Mouse (Mus musculus) midbrain, embryonic 16.5 days (tissue): Measurements from ENCODE around the gene D10Wsu102e. TPM values are rescaled to one million over a fixed set of nuclear protein-coding genes. Genes with fewer than 3 reads are reported as not detected.
"Not testable (repeated sequence)": the region's sequence is repeated elsewhere in the genome, so short reads cannot be mapped to it uniquely, and the experiment has no call there.

ENCODE experiments used
- ATAC-seq: fragments of 200-750 bp; cut with Nextera tagmentation; 2 replicates; pipeline ENCODE4 v1.8.0; 2017; ENCODE audit warnings: moderate TSS enrichment
- H3K27ac ChIP-seq: fragments of 300-500 bp; sonication (generic); 2 replicates; pipeline ENCODE4 v1.5.1; 2014; ENCODE audit warnings: mild to moderate bottlenecking, low read length, mixed read lengths
- H3K27me3 ChIP-seq: fragments of 300-500 bp; sonication (generic); 2 replicates; pipeline ENCODE4 v1.6.1; 2014; ENCODE audit warnings: low read depth, low read length, mixed read lengths; ENCODE audit not compliant: control insufficient read depth, insufficient read depth
- H3K36me3 ChIP-seq: fragments of 300-500 bp; sonication (generic); 2 replicates; pipeline ENCODE4 v1.6.1; 2014; ENCODE audit warnings: mild to moderate bottlenecking, low read length, moderate library complexity, mixed read lengths; ENCODE audit not compliant: control insufficient read depth, insufficient read depth
- H3K4me1 ChIP-seq: fragments of 300-500 bp; sonication (generic); 2 replicates; pipeline ENCODE4 v1.6.1; 2014; ENCODE audit warnings: mild to moderate bottlenecking, low read length, mixed read lengths; ENCODE audit not compliant: control insufficient read depth, insufficient read depth
- H3K4me2 ChIP-seq: fragments of 300-500 bp; sonication (generic); 2 replicates; pipeline ENCODE4 v1.6.1; 2014; ENCODE audit warnings: mild to moderate bottlenecking, low read length, mixed read lengths
- H3K4me3 ChIP-seq: fragments of 300-500 bp; sonication (generic); 2 replicates; pipeline ENCODE4 v1.5.1; 2014; ENCODE audit warnings: low read depth, mild to moderate bottlenecking, low read length, moderate library complexity, mixed read lengths
- H3K9ac ChIP-seq: fragments of 300-500 bp; sonication (generic); 2 replicates; pipeline ENCODE4 v1.6.1; 2014; ENCODE audit warnings: low read depth, low read length, mixed read lengths
- H3K9me3 ChIP-seq: fragments of 300-500 bp; sonication (generic); replicated peaks from 2 replicates; pipeline ENCODE4 v1.6.1; 2014; ENCODE audit warnings: mild to moderate bottlenecking, low read length, mixed read lengths; ENCODE audit not compliant: control insufficient read depth, poor library complexity, severe bottlenecking
- WGBS: fragments of 180-500 bp; shearing (Covaris S2); extraction: QIAGEN DNeasy Blood & Tissue Kit; methylation state at CpG from one replicate; pipeline ENCODE4 v1.1.7; 2014; 5-methylcytosine and 5-hydroxymethylcytosine counted together
- polyA plus RNA-seq: library from polyadenylated mRNA; unstranded; fragments of >200 nt; fragmentation: Nextera tagmentation; extraction: Ambion mirVana; gene quantifications from 2 replicates; pipeline ENCODE4 v1.2.1, GENCODE M21; 2015

D10Wsu102e gene
- polyA plus RNA-seq, 1 experiment from 2014 or later: 0.79 TPM

DNA sequence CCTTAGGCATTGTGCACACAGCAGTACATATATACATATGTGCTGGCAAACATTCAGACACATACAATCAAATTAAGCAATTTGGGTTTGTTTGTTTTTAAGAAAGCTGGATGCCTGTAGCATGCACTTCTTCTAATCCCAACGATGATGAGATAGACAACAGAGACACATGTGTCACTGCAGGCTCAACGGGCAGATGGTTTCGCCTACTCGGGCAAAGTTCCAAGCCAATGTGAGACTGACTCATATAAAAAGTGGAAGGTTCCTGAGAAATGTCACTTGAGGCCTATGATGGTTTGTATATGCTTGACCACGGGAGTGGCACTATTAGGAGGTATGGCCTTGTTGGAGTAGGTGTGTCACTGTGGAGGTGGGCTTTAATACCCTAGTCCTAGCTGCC, 16.9 kb upstream of the D10Wsu102e start:
- 89% methylated on average over 5 of the region's 5 CpGs for WGBS
- H3K27me3 ChIP-seq: no peaks in the 10 kb centered on the region
- no peak overlapping the region for H3K4me3 ChIP-seq
- H3K4me2 ChIP-seq: no peak overlapping the region
- no peaks in the 10 kb centered on the region for H3K4me1 ChIP-seq
- no peak overlapping the region for H3K27ac ChIP-seq
- H3K9me3 ChIP-seq: no peaks in the 10 kb centered on the region
- no peak for ATAC-seq
- no peak overlapping the region for H3K9ac ChIP-seq
- H3K36me3 ChIP-seq: no peaks in the 10 kb centered on the region

- H3K4me2 ChIP-seq: no peak overlapping the region
- H3K4me1 ChIP-seq: no peaks in the 10 kb centered on the region
- no peaks in the 10 kb centered on the region for H3K27me3 ChIP-seq
- no peak overlapping the region for H3K27ac ChIP-seq
- WGBS: 35% methylated on average over 2 of the region's 2 CpGs
- H3K36me3 ChIP-seq: no peaks in the 10 kb centered on the region
- no peak for ATAC-seq
- no peaks in the 10 kb centered on the region for H3K9me3 ChIP-seq
- H3K9ac ChIP-seq: no peak overlapping the region
- H3K4me3 ChIP-seq: no peak overlapping the region
Observed at GRCm38 (mm10) chr10:83343828-83344685, 16.0 kb upstream of the D10Wsu102e start.

DNA sequence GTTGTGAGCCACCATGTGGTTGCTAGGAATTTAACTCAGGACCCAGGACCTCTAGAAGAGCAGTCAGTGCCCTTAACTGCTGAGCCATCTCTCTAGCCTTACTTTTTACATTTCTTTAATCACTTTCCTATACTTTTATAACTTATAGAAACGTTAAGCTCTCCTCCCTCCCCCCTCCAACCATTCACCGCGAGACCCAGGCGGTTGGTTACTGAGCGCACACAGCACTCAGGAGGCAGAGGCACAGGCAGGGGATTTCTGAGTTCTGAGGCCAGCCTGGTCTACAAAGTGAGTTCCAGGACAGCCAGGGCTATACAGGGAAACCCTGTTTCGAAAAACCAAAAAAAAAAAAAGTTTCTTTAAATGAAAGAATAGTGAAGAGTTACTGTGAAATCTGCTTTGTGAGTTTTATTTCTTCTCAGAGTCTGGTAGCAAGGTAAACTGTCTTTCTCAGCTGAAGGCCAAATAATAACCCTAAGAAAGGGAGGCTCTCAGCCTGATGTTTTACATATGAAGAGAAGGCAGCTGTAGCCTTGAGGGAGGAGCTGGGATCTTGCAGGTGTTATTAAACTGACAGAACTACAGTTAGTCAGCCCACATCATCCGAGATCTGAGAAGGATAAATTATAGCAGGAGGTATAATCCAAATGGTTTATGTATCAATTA, 14.2 kb upstream of the D10Wsu102e start:
- 44% methylated on average over 7 of the region's 7 CpGs for WGBS
- Histone ChIP-seq H3K36me3 (no peaks in the 10 kb centered on the region), H3K27ac (no peak overlapping the region), H3K4me2 (no peak overlapping the region), H3K9ac (no peak overlapping the region), H3K4me1 (no peaks in the 10 kb centered on the region), H3K9me3 (no peaks in the 10 kb centered on the region), H3K4me3 (no peak overlapping the region), H3K27me3 (no peaks in the 10 kb centered on the region)
- no peak for ATAC-seq

- Histone ChIP-seq H3K4me2 (no peak overlapping the region), H3K27ac (no peak overlapping the region), H3K9ac (no peak overlapping the region), H3K36me3 (no peaks in the 10 kb centered on the region), H3K27me3 (no peaks in the 10 kb centered on the region), H3K4me3 (no peak overlapping the region), H3K9me3 (no peaks in the 10 kb centered on the region), H3K4me1 (no peaks in the 10 kb centered on the region)
- ATAC-seq: no peak
- 83% methylated on average over 5 of the region's 5 CpGs for WGBS
Observed at GRCm38 (mm10) chr10:83346359-83346736, 13.7 kb upstream of the D10Wsu102e start.

GRCm38 (mm10) chr10:83347494-83347893, 12.5 kb upstream of the D10Wsu102e start:
- H3K9me3 ChIP-seq: no peaks in the 10 kb centered on the region
- no peak for ATAC-seq
- H3K36me3 ChIP-seq: no peaks in the 10 kb centered on the region
- no peaks in the 10 kb centered on the region for H3K27me3 ChIP-seq
- no peaks in the 10 kb centered on the region for H3K4me1 ChIP-seq
- H3K4me2 ChIP-seq: no peak overlapping the region
- H3K27ac ChIP-seq: no peak overlapping the region
- no peak overlapping the region for H3K9ac ChIP-seq
- 24% methylated on average over 7 of the region's 7 CpGs for WGBS
- H3K4me3 ChIP-seq: no peak overlapping the region

DNA sequence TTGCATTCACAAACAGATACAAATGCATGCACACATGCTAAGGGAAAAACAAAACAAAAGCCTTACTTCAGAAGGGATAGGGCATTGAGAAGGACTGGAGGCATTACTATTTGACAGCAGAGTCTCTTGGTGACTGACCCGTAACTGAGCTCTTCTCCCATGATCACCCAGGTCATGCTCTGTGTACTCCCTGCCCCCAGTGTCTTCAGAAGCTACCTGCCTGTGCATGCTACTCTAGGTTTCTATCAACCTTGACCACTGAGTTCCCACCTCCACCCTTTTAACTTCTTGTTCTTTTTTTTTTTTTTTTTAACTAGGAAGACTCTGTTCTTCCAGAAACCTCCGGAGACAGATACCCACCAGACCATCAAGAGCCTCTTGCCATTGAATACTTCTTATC, 9.3 kb upstream of the D10Wsu102e start:
- Histone ChIP-seq H3K9ac (no peak overlapping the region), H3K27me3 (no peaks in the 10 kb centered on the region), H3K4me1 (peaks cover 6% of the 10 kb centered on the region; the same call in 1 of the 2 replicates), H3K9me3 (no peaks in the 10 kb centered on the region), H3K4me2 (no peak overlapping the region), H3K4me3 (no peak overlapping the region), H3K36me3 (no peaks in the 10 kb centered on the region), H3K27ac (no peak overlapping the region)
- ATAC-seq: no peak
- 95% methylated on average over 2 of the region's 2 CpGs for WGBS

DNA sequence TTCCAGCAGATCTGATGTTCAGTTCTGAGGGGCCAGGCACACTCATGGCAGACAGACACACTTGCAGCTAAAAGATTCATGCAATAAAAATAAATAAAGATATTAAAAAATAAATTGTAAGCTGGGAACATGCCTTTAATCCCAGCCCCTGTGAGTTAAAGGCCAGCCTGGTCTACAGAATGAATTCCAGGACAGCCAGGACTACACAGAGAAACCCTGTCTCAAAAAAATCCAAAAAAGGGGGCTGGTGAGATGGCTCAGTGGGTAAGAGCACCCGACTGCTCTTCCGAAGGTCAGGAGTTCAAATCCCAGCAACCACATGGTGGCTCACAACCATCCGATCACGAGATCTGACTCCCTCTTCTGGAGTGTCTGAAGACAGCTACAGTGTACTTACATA, 8.2 kb upstream of the D10Wsu102e start:
- H3K27ac ChIP-seq, H3K27me3 ChIP-seq, H3K9ac ChIP-seq, H3K4me2 ChIP-seq, ATAC-seq, H3K4me3 ChIP-seq, H3K4me1 ChIP-seq, H3K9me3 ChIP-seq, H3K36me3 ChIP-seq: not testable (repeated sequence)
- 78% methylated on average over 2 of the region's 4 CpGs for WGBS

GRCm38 (mm10) chr10:83353680-83354332, 6.2 kb upstream of the D10Wsu102e start:
- peak overlapping the region; percentile 15; the same call in 1 of the 2 replicates for H3K4me2 ChIP-seq
- peaks cover 6% of the 10 kb centered on the region; the same call in 1 of the 2 replicates for H3K4me1 ChIP-seq
- H3K9me3 ChIP-seq: no peaks in the 10 kb centered on the region
- H3K9ac ChIP-seq: no peak overlapping the region
- ATAC-seq: peak; percentile 32; the same call in 1 of the 2 replicates
- no peaks in the 10 kb centered on the region for H3K27me3 ChIP-seq
- 58% methylated on average over 14 of the region's 14 CpGs for WGBS
- H3K27ac ChIP-seq: no peak overlapping the region
- no peak overlapping the region for H3K4me3 ChIP-seq
- H3K36me3 ChIP-seq: no peaks in the 10 kb centered on the region

DNA sequence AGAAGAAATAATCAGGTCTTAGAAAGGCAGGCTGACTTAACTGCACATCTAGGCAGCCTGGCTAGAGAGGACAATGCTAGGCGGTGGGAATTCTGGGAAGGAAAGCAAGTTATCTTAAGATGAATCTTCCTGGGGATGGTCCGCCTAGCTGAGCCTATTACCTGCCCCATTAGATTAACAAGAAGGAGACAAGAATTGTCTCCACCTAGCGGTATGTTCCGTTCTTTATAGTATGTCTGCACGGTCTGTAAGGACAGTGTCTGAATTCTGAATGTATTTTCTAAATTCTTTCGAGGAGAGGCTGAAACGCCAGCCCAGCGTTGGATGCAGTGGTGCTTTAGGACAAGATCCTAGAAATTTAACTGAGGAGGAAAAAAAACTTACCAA, 5.7 kb upstream of the D10Wsu102e start:
- no peaks in the 10 kb centered on the region for H3K27me3 ChIP-seq
- H3K4me2 ChIP-seq: peak overlapping the region; percentile 15; the same call in 1 of the 2 replicates
- H3K36me3 ChIP-seq: no peaks in the 10 kb centered on the region
- H3K4me3 ChIP-seq: no peak overlapping the region
- peaks cover 6% of the 10 kb centered on the region; the same call in 1 of the 2 replicates for H3K4me1 ChIP-seq
- H3K27ac ChIP-seq: no peak overlapping the region
- no peaks in the 10 kb centered on the region for H3K9me3 ChIP-seq
- H3K9ac ChIP-seq: no peak overlapping the region
- WGBS: 52% methylated on average over 8 of the region's 8 CpGs
- peak; percentile 82 for ATAC-seq
